Mouse (Mus musculus): ENCODE measurements around the gene Pycr2. TPM values are rescaled to one million over a fixed set of nuclear protein-coding genes. Genes with fewer than 3 reads are reported as not detected.

Pycr2 gene
- polyA plus RNA-seq (2014; fragmentation: Illumina TruSeq; extraction: RNeasy Lipid Tissue Mini Kit (QIAGEN cat#74804); ENCODE audit: low read depth, low replicate concordance) = 2.0 TPM

DNA sequence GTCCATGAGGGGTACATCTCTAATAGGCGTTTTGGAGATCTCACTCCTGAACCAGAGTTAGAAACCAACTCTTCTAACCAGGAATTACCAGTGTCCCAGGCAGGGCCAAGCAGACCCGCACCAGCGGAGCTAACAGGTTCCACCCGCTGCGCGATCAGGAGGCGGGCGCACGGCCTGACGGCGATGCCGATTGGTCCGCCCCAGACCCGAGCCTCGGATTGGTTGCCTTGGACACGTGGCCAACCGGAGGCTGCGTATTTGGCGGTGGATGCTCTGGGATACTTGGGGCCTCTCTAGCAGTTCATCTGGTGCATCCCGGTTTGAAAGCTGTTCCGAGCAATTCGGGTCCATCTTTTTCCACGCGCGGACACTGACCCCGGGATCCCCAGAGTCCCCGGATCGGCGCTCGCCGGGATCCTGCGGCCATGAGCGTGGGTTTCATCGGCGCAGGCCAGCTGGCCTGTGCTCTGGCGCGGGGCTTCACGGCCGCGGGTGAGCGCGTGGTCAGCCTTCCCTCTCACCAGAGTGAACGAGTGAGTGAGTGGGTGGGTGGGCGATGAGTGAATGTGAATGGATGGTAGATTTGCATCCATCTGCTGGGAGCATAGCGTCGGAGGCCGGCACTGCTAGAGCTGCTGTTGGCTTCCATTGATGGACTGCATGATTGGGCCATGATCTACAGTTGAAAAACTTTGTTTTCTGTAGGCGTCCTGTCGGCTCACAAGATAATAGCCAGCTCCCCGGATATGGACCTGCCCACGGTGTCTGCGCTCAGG is at the start of gene Pycr2:
Gene Pycr2 (plus strand): TSS at position 255 of the 776 bp plus-strand sequence.

DNA sequence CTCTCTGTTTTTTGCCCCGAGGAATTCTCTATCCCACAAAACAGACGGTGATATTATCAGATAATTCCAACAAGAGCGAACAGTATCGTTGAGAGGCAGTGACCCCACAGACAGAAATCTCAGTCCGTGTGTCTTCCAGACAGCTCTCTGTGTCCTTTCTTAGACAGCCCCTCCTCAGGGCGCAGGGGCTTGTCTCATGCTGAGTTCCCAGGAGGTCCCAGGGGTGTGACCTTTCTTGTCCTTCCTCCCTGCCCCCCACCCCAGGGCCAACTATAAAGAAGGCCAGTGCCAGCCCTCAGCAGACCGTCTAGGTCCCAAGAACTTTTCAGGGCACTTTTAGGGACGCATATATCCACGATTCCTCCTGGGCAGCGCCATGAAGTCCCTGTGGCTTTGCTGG is 11.3 kb upstream of the Pycr2 start, which contains the start of gene Lefty2:
Gene Lefty2 (plus strand): TSS at position 301 of the 400 bp plus-strand sequence.

DNA sequence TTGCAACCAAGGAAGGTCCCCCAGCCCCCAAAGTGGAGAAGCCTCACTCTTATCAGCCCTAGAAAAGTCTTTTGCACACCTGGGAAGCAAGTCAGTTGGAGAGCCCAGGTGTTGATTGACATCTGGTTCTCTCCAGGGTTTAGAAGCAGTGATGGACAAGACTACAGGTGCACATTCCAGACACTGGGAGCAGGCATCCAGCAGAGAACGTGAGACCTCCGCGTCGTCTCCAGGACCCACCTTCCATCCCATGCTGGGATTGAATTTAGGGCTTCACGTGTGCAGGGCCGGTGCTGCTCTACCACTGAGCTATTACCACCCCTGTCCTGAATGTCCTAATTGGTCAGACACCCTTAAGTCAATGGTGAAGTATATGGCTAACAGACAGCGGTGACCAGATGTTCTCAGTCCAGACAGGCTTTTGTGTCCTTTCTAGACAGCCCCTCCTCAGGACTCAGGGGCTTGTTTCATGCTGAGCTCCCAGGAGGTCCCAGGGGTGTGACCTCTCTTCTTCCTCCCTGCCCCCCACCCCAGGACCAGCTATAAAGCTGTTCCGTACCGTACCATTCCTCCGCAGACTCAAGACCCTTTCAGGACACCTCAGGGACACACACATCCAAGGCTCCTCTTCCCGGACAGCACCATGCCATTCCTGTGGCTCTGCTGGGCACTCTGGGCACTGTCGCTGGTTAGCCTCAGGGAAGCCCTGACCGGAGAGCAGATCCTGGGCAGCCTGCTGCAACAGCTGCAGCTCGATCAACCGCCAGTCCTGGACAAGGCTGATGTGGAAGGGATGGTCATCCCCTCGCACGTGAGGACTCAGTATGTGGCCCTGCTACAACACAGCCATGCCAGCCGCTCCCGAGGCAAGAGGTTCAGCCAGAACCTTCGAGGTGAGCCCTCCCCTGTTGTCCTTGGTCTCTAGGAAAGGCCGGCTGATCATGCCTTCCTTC is 30.6 kb downstream of the Pycr2 start, which contains the start of gene Lefty1:
Gene Lefty1 (plus strand): TSS at position 556 of the 953 bp plus-strand sequence.

DNA sequence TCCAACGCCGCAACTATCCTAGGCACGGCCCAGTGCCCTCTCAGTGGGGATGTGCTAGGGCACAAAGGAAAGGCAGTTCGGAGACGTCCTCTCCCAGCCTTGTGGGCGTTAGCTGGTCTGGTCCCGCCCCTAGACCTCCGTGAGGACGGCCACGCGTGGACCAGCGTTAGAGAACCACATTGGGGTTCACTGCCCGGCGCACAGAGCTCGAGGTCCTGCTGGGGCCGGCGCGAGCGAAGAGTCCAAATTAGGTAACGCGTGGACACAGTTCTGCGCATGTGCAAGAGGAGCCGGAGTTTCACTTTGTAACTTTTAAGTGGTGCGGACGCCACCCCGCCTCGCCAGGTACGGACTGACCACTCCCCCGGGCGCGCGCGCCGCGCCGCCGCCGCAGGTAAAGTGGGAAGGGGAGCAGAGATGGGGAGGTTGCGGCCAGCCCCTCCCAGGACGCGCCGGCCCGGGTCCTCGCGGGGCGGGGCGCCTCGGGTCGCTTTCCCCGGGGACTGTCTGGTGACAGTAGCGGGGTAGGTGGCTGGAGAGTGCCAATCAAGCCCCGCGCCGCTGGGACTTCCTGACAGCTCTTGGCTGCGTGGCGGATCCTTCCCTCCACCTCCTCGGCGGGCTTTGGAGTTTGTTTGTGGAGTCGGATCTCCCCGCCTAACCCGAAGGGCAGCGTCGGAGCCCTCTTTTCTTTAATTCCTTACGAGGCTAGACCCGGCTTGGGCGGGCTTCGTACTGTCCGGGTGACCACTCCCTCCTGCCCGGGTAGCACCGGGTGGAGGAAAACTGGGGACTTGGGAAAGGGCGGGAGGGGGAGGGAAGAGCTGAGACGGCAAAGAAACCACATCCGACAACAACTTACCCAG is 38.3 kb downstream of the Pycr2 start, which contains the start of gene Tmem63a:
Gene Tmem63a (plus strand): TSS at position 179 of the 866 bp plus-strand sequence.

Other genes with a start within 250 kb of the Pycr2 start
- gene Mixl1, start 207.3 kb upstream of the Pycr2 start, polyA plus RNA-seq (2014; fragmentation: Illumina TruSeq; extraction: RNeasy Lipid Tissue Mini Kit (QIAGEN cat#74804); ENCODE audit: low read depth, low replicate concordance) = not detected
- 48.2 TPM for gene Acbd3, start 178.2 kb upstream of the Pycr2 start, polyA plus RNA-seq (2014; fragmentation: Illumina TruSeq; extraction: RNeasy Lipid Tissue Mini Kit (QIAGEN cat#74804); ENCODE audit: low read depth, low replicate concordance)
- gene H3f3a, start 90.3 kb upstream of the Pycr2 start, polyA plus RNA-seq (2014; fragmentation: Illumina TruSeq; extraction: RNeasy Lipid Tissue Mini Kit (QIAGEN cat#74804); ENCODE audit: low read depth, low replicate concordance) = 991 TPM
- 14.3 TPM for gene Sde2, start 53.2 kb upstream of the Pycr2 start, polyA plus RNA-seq (2014; fragmentation: Illumina TruSeq; extraction: RNeasy Lipid Tissue Mini Kit (QIAGEN cat#74804); ENCODE audit: low read depth, low replicate concordance)
- gene Lefty2, start 11.2 kb upstream of the Pycr2 start, polyA plus RNA-seq (2014; fragmentation: Illumina TruSeq; extraction: RNeasy Lipid Tissue Mini Kit (QIAGEN cat#74804); ENCODE audit: low read depth, low replicate concordance) = not detected
- 0.36 TPM for gene Lefty1, start 30.7 kb downstream of the Pycr2 start, polyA plus RNA-seq (2014; fragmentation: Illumina TruSeq; extraction: RNeasy Lipid Tissue Mini Kit (QIAGEN cat#74804); ENCODE audit: low read depth, low replicate concordance)
- 1.7 TPM for gene Tmem63a, start 38.1 kb downstream of the Pycr2 start, polyA plus RNA-seq (2014; fragmentation: Illumina TruSeq; extraction: RNeasy Lipid Tissue Mini Kit (QIAGEN cat#74804); ENCODE audit: low read depth, low replicate concordance)
- gene Ephx1, start 116.6 kb downstream of the Pycr2 start, polyA plus RNA-seq (2014; fragmentation: Illumina TruSeq; extraction: RNeasy Lipid Tissue Mini Kit (QIAGEN cat#74804); ENCODE audit: low read depth, low replicate concordance) = 22.0 TPM
- 0.36 TPM for gene 9130409I23Rik, start 146.9 kb downstream of the Pycr2 start, polyA plus RNA-seq (2014; fragmentation: Illumina TruSeq; extraction: RNeasy Lipid Tissue Mini Kit (QIAGEN cat#74804); ENCODE audit: low read depth, low replicate concordance)
- 13.7 TPM for gene Nvl, start 239.9 kb downstream of the Pycr2 start, polyA plus RNA-seq (2014; fragmentation: Illumina TruSeq; extraction: RNeasy Lipid Tissue Mini Kit (QIAGEN cat#74804); ENCODE audit: low read depth, low replicate concordance)
- 205 TPM for gene Cnih4, start 240.4 kb downstream of the Pycr2 start, polyA plus RNA-seq (2014; fragmentation: Illumina TruSeq; extraction: RNeasy Lipid Tissue Mini Kit (QIAGEN cat#74804); ENCODE audit: low read depth, low replicate concordance)